Mouse (Mus musculus) gastrocnemius, postnatal 14 days (tissue): ENCODE measurements at regions not wholly inside any gene's neighbourhood (a gene's known extent, or its start where the extent isn't known, plus 50 kb on each side); places are given as distances from the start of the nearest gene placed in this dataset.

ENCODE experiments used
- DNase-seq: peaks from one replicate; pipeline ENCODE4 v3.0.0; 2021; ENCODE audit warnings: mixed read lengths
- intact Hi-C: fragments of 180-260 bp; cut with DNase I; formaldehyde crosslinking; loops from one replicate; pipeline ENCODE4 v1.15.1; 2025; ENCODE audit warnings: low total_unique reads

- intact Hi-C loops = no loop called here
- no peak for DNase-seq
These were observed 337.4 kb upstream of the Robo2 start for GRCm38 (mm10) chr16:74749006-74749405.

DNA sequence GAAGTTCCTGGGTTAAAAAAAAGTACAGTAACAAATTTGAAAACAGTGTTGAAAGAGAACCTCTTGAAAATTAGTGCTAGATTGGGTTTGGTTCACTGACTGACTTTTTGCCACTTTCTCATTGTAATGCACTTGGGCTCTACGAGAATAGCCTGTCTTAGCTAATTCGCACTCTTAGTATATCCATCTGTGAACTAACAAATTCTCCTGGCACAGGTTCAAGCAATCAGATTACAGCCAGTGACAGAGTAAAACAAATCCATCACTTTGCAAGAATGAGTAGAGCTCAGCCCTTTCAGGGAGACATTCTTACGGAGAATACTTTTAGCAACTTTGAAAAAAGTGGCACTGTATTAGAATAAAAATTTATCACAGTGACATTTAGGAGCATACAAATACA, 331.9 kb upstream of the Robo2 start:
- no peak for DNase-seq
- intact Hi-C loops = no loop called here

DNA sequence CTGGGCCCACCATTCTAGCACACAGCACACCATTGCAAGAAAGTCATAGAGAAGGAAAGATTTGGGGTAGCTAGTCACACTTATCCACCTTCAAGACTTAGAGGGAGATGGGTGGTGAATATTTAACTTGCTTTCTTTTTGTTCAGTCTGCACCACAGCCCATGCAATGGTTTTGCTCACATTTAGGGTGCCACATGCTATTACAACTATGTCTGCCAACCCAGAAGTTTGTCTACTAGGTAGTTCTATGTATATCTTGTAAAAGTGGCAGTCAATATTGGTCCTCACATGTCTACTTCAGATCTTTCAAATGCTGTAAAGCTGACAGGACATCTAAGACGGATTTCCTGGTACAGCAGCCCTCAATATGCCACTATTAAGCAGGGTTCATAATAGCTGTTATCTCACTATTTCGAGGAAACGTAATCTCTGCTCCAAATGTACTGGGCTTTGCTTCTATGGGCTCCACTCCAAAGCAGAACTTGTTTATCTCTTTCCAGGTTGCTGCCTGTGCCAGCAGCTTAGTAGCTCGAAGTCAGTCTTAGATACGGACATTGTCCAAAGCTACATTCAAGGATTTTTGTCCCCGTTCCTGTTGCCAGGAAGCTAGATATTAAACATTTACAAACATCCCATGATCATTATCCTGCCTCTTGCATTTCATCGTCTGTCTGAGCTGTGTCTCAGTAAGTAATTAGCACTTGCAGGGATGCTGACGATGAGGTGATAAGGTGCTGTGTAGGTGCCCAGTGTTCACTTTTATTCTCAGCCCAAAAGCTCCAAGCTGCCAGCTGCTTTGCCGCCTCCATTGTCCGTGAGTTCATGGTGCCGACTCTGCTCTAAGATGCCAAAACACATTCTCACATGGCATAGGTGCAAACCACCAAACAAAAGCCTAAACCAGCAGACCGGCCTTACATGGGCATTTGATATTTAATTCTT, 327.8 kb upstream of the Robo2 start:
- no peak for DNase-seq
- intact Hi-C loops = no loop called here

DNA sequence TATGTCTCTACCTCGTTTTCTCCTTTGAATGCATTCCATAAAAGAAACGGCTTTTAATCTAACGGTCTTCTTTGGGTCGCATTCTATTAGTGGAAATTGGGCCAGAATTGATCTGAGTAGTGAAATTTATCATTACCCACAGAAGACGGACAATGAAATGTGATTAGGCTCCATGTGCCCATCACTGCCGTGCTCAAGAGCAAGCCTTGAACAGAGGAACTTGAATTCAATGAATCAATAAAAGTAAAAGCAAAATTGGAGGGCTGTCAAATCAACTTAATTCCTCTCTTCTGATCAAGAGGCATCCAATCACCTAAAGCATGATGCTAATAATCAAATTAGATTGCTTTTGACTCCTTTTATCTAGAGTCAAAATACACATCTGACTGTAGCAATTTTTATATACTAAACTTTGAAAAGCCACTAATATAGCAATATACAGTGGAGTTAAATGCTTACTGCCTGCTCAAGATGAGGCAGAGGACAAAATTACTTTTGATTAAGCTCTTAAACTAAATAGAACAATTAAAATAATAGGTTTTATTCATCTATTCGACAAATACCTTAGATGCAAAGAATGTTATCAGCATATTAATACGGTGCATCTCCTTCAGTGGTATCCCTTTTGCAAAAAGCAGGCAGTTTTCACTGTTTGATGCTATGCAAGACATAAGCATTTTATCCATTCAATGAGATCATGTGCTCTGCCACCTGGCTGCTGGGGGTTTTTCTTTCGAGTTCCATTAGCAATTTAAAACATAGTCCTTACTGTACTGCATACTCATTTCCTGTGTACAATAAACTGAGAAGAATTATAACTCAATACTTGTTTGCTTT, 321.5 kb upstream of the Robo2 start:
- no peak for DNase-seq
- intact Hi-C loops = no loop called here

DNA sequence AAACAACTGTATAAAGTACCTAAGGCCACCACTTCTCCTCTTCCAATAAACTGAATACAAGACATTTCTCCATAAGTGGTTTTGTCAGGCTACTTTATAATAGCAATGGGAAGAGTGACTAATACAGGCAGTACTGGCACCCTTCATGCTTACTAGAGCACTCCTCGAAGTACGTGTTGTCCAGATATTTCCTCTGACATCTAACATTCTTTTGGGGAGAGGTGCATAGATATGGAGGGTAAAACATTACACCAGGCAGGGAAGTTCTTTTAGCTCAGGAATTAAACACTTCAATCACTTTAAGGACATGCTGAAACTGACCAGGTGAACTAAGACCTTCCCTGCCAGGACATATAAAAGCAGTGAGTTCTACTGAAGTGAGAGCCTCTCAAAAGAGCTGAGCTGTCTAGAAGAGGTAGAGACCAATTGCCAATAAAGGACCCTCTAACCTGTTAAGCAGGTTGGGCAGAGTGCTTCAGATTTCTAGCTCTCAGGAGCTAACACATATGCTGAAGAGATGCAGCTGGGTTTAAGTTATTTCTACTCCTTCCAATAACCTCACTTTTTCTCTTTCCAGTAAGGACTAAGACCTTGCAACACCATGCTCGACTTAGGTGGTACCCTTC, 318.7 kb upstream of the Robo2 start:
- intact Hi-C loops = no loop called here
- no peak for DNase-seq

- DNase-seq = no peak
- intact Hi-C loops = no loop called here
These were observed 311.6 kb upstream of the Robo2 start for GRCm38 (mm10) chr16:74723217-74723616.

DNA sequence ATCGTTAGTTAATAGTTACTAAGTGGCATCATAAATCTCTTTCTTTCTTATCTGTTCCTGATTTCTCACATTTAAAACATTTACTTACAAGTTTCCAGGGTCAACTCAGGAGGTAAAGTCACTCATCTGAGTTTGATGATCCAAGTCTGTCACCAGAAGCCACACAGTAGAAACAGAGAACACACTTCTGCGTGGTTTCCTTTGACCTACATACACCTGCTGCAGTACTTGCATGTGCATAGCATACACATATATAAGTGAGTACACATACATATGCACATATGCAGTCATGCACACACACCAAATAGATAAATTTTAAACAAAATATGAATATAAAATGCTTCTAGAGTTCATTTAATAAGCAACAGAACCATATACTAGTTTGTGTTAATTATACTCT, 306.5 kb upstream of the Robo2 start:
- intact Hi-C loops = no loop called here
- no peak for DNase-seq

GRCm38 (mm10) chr16:74717622-74718021, 306.0 kb upstream of the Robo2 start:
- intact Hi-C loops = no loop called here
- no peak for DNase-seq

DNA sequence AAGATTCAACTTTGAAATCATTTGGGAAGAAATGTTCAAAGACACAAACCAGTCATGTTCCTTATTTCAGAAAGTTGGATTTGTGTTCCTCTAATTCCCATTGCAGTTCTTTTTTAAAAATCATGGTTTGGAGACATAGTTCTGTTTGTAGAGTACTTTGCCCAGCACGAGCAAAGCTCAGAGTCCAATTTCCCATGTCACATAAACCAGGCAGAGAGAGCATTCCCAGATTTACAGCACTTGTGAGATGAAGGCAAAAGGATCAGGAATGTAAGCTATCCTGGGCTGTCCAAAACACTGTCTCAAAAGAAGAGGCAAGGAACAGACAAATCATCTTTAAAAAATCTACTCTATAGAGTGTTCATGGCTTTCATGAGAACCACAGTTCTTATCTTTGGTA, 303.3 kb upstream of the Robo2 start:
- DNase-seq = no peak
- intact Hi-C loops = no loop called here

- intact Hi-C loops = no loop called here
These were observed 300.9 kb upstream of the Robo2 start for GRCm38 (mm10) chr16:74712515-74712914.

GRCm38 (mm10) chr16:74702067-74702466, 290.4 kb upstream of the Robo2 start:
- intact Hi-C loops = no loop called here
- no peak for DNase-seq

More at GRCm38 (mm10) chr16:74712515-74712914, 300.9 kb upstream of the Robo2 start:
- no peak for DNase-seq

DNA sequence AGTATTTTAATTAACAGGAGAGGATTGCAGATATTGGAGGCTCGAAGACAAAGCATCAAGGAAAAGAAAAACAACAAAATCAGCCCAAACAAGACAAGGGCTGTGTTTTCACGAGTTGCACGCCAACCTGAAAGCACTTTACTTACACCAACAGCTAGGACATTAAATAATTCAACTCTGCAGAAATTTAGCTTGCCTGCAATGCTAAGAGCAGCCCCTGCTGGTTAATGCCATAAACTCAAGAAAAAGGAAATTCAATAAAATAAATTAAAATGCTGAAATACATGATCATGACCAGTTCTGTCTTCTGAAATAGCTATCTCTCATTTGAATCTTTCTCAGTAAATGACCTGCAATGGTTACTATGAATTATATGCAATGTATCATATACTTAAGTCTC, 271.7 kb upstream of the Robo2 start:
- no peak for DNase-seq
- intact Hi-C loops = no loop called here

DNA sequence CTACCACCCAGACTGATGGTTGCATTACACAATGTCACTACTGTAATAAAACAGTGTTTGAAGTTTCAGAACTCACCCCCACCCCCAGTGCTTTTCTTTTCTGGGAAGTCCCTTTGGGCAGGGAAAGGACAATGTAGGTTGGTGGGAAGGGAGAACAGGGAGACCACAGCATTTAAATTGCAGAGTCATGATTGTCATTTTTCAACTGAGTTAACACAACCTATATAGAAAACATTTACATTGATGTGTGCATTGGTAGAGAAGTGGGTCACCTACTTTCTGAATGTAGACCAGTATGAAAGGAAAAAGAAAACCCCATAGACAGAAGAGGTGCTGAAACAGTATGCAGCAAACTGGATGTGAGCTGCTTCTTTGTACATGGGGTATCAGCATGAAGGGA, 264.0 kb upstream of the Robo2 start:
- intact Hi-C loops = no loop called here
- no peak for DNase-seq

GRCm38 (mm10) chr16:74671466-74671865, 259.8 kb upstream of the Robo2 start:
- DNase-seq = no peak
- intact Hi-C loops = no loop called here

GRCm38 (mm10) chr16:74664337-74664736, 252.7 kb upstream of the Robo2 start:
- DNase-seq = no peak
- intact Hi-C loops = no loop called here

GRCm38 (mm10) chr16:74651244-74651643, 239.6 kb upstream of the Robo2 start:
- DNase-seq = no peak
- intact Hi-C loops = no loop called here

DNA sequence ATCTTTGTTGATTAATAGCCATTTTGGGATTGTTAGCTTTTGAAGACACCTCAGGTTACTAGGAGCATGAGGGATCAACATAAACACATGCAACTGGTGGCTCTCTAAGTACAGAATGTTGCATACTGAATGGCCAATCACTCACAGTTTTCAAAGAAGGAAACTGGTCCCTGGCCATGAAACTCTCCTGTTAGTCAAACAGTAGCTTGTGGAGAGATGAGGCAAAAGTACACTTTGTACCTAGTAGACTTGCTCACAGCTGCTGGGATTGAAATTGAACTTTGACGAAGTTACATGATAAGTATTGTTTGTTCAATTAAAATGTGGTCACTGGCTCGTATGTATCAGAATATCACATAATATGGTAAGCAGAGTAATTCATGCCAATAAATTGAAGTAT, 237.6 kb upstream of the Robo2 start:
- DNase-seq = no peak
- intact Hi-C loops = no loop called here

- no peak for DNase-seq
- intact Hi-C loops = no loop called here
These were observed 236.8 kb upstream of the Robo2 start for GRCm38 (mm10) chr16:74648384-74648783.

GRCm38 (mm10) chr16:74644750-74645366, 233.2 kb upstream of the Robo2 start:
- no peak for DNase-seq
- intact Hi-C loops = no loop called here

DNA sequence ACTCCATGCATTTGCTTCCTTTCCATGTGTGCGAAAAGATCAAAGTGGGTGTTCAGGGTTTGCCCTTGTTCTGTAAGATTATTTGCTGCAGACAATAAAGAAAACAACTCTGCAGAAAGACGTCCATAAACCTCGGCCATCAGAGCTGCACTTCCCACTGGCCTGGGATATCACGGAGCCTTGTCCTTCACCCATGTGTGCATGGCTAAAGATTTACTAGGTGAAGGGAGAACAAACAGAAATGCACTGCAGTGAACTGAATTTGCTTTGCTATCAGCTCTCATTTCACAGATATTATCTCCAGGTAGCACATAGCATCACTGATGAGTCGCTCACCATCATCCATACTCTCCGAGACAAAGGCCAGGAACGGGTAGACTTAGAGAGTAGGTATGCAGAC, 228.2 kb upstream of the Robo2 start:
- no peak for DNase-seq
- intact Hi-C loops = no loop called here
